In the genomic region with DNA sequence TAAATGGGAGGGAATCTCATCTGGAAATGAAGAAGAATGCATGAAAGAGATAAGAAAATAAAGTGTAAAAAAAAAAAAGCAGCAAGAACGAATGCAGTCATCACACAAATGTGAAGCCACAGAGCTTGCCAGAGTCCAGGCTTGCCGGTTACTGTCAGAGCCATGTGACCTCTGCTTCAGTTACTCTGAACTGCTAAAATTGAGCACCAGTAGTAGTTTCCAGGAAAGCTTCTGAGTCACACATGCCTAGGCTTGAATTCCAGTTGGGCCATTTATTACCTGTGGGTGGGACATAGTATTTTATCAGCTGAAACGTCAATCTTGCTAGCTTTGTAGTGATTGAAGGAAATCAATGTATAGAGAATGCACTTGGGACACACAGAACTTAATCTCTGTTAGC, we compare ENCODE assay signal across 13 mouse cellular contexts. TPM values are rescaled to one million over a fixed set of nuclear protein-coding genes. Genes with fewer than 3 reads are reported as not detected.
A peak's percentile ranks its signal among the peaks of the same experiment; 100 is the strongest.
DNase-seq lines count a peak whose midpoint lies in the region.
"Had no signal": no experiment of that assay in that cellular context is flagged by ENCODE, and none has a peak within 500 bp of the region (broad histone marks: within the 10 kb centered on the region; RNA-seq: fewer than 3 reads in every experiment).

No protein-coding gene starts in this region.

- intact Hi-C loops in heart, postnatal 36 days (cut with DNase I): no loop called here

- peak; percentile 28 to 62 for DNase-seq in heart, adult 18-20 months
- DNase-seq in heart, postnatal 36 days: no peak
- DNase-seq in urinary bladder, postnatal 14 days (ENCODE audit: low spot score): peak; percentile 31
- DNase-seq in urinary bladder, postnatal 25 days (ENCODE audit: low spot score): no peak
- peak; percentile 66 for DNase-seq in fibroblast of lung, adult 2 months (ENCODE audit: low read depth)
- no peak for DNase-seq in cerebellum, adult 9-11 months
- no peak for DNase-seq in thymus, adult 18-20 months
- no peak for DNase-seq in gastrocnemius, postnatal 25 days
- DNase-seq: cerebellum, postnatal 14 days; liver, embryonic 13.5 days; midbrain, embryonic 14.5 days; retina, postnatal 1 day; right cerebral cortex, postnatal 4 days had no signal

RNA-seq across cellular contexts. Expression of gene Papss2, which starts 48.2 kb away (rescaled TPM):
- 10 to 100 TPM; 13.1 to 15.2 TPM for total RNA-seq in heart, adult 18-20 months (2021)
- 10 to 100 TPM; 12.9 to 15.2 TPM for total RNA-seq in heart, postnatal 36 days (2021)
- 1 to 10 TPM; 5.6 to 6.9 TPM for total RNA-seq in gastrocnemius, postnatal 25 days (2021)

Comparison
In these comparisons a context has a peak if more than half of its experiments do, and no peak if none do; other contexts are left out.
1. DNase-seq: peak in heart, adult 18-20 months (2 of 2), urinary bladder, postnatal 14 days (single experiment) and fibroblast of lung, adult 2 months (single experiment); none in heart, postnatal 36 days (0 of 2), urinary bladder, postnatal 25 days (single experiment), cerebellum, adult 9-11 months (single experiment), thymus, adult 18-20 months (0 of 2) and gastrocnemius, postnatal 25 days (single experiment).